14 mouse cellular contexts compared by ENCODE assay signal in the genomic region with DNA sequence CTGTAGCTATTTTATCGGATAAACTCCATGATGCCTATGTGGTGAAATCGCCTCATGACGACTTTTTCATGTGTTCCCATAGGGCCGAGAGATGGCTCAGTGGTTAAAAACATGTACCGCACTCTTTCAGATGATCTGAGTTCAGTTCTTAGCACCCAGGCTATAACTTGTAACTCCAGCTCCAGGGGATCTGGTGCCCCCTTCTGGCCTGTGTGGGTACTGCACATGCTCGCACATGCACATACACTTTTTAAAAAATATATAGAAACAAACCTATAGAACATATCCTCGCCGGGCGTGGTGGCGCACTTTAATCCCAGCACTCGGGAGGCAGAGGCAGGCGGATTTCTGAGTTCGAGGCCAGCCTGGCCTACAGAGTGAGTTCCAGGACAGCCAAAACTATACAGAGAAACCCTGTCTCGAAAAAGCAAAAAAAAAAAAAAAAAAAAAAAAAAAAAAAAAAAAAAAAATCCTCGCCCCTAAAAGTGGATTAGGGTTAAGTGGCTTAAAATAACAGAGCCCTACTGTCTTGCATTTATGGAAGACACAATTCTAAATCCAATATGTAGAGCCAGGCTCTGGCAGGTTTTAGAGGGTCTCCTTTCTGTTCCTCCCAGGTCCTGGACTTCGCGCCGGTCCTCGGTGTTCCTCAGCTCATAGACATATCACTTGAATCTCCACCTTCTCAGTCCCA. TPM values are rescaled to one million over a fixed set of nuclear protein-coding genes. Genes with fewer than 3 reads are reported as not detected.
A peak's percentile ranks its signal among the peaks of the same experiment; 100 is the strongest.
DNase-seq lines count a peak whose midpoint lies in the region; ATAC-seq and TF ChIP-seq lines count a peak whose summit lies in the region.
"Had no signal": no experiment of that assay in that cellular context is flagged by ENCODE, and none has a peak within 500 bp of the region (broad histone marks: within the 10 kb centered on the region; RNA-seq: fewer than 3 reads in every experiment).

No protein-coding gene starts in this region.

- TF ChIP-seq EP300 in heart, adult 2 months (IDR thresholded peaks at IDR 0.05; ENCODE audit: insufficient read depth, low read depth, low read length) = no peak

- H3K36me3 ChIP-seq in heart, adult 2 months (ENCODE audit: control insufficient read depth, insufficient read depth, low read length) = no peaks in the 10 kb centered on the region
- H3K36me3 ChIP-seq in heart, embryonic 12.5 days = no peaks in the 10 kb centered on the region
- no peaks in the 10 kb centered on the region for H3K36me3 ChIP-seq in lung, embryonic 14.5 days (ENCODE audit: insufficient read depth)
- H3K36me3 ChIP-seq in hindbrain, embryonic 11.5 days (ENCODE audit: control insufficient read depth, insufficient read depth, low read length) = no peaks in the 10 kb centered on the region
- H3K36me3 ChIP-seq: neural tube, embryonic 12.5 days; stomach, embryonic 15.5 days had no signal

- TF ChIP-seq POLR2A in heart, adult 2 months (IDR thresholded peaks at IDR 0.05; ENCODE audit: insufficient read depth, low read depth, low read length) = no peak

- H3K27me3 ChIP-seq in heart, adult 2 months (ENCODE audit: control insufficient read depth, insufficient read depth, low read length) = no peaks in the 10 kb centered on the region
- no peaks in the 10 kb centered on the region for H3K27me3 ChIP-seq in heart, embryonic 12.5 days (replicated peaks)
- no peaks in the 10 kb centered on the region for H3K27me3 ChIP-seq in lung, embryonic 14.5 days (ENCODE audit: insufficient read depth, low read length)
- H3K27me3 ChIP-seq in hindbrain, embryonic 11.5 days (ENCODE audit: control insufficient read depth, insufficient read depth, low read length) = no peaks in the 10 kb centered on the region
- H3K27me3 ChIP-seq: neural tube, embryonic 12.5 days; stomach, embryonic 15.5 days had no signal

- no peak for DNase-seq in heart, adult 2 months
- no peak for DNase-seq in lung, embryonic 14.5 days
- DNase-seq in lung, postnatal 10 days = no peak
- DNase-seq in ZHBTc4 (ENCODE audit: low read depth, low spot score) = peak; percentile 57
- DNase-seq in thymus, postnatal 0 days (ENCODE audit: low spot score) = peak; percentile 14
- no peak for DNase-seq in hindbrain, embryonic 11.5 days (ENCODE audit: low spot score)
- no peak for DNase-seq in cerebellum, adult 11 months

- ATAC-seq in heart, embryonic 12.5 days (ENCODE audit: insufficient number of reproducible peaks, low FRiP score) = no peak
- ATAC-seq in lung, embryonic 14.5 days (ENCODE audit: insufficient read depth) = no peak
- no peak for ATAC-seq in hindbrain, embryonic 11.5 days (ENCODE audit: low FRiP score)

- intact Hi-C loops in heart, adult 2 months (cut with DNase I) = no loop called here

- 90% methylated on average over 19 of the region's 19 CpGs for WGBS in heart, adult 2 months
- 89% methylated on average over 19 of the region's 19 CpGs for WGBS in heart, embryonic 12.5 days
- 88% methylated on average over 19 of the region's 19 CpGs for WGBS in lung, embryonic 14.5 days
- 91% methylated on average over 19 of the region's 19 CpGs for WGBS in hindbrain, embryonic 11.5 days

- no peak overlapping the region for H3K27ac ChIP-seq in heart, adult 2 months
- H3K27ac ChIP-seq in heart, embryonic 12.5 days (ENCODE audit: poor library complexity, severe bottlenecking) = no peak overlapping the region
- H3K27ac ChIP-seq in lung, embryonic 14.5 days (ENCODE audit: low read depth) = no peak overlapping the region
- H3K27ac ChIP-seq in hindbrain, embryonic 11.5 days (ENCODE audit: low read depth, low read length) = no peak overlapping the region
- H3K27ac ChIP-seq: neural tube, embryonic 12.5 days; stomach, embryonic 15.5 days had no signal

- peak; percentile 62 for TF ChIP-seq CTCF in heart, adult 2 months (IDR thresholded peaks at IDR 0.05)
- TF ChIP-seq CTCF in lung, embryonic 14.5 days (IDR thresholded peaks at IDR 0.05; ENCODE audit: low read depth) = peak; percentile 55

- H3K9ac ChIP-seq in heart, adult 2 months (ENCODE audit: low read depth, low read length) = no peak overlapping the region
- H3K9ac ChIP-seq in heart, embryonic 12.5 days = no peak overlapping the region
- no peak overlapping the region for H3K9ac ChIP-seq in lung, embryonic 14.5 days
- no peak overlapping the region for H3K9ac ChIP-seq in hindbrain, embryonic 11.5 days (ENCODE audit: low read depth, low read length)
- H3K9ac ChIP-seq: neural tube, embryonic 12.5 days; stomach, embryonic 15.5 days had no signal

- H3K4me2 ChIP-seq in heart, embryonic 12.5 days = no peak overlapping the region
- H3K4me2 ChIP-seq in lung, embryonic 14.5 days = no peak overlapping the region
- H3K4me2 ChIP-seq in hindbrain, embryonic 11.5 days (replicated peaks; ENCODE audit: low read depth, low read length) = no peak overlapping the region
- H3K4me2 ChIP-seq: neural tube, embryonic 12.5 days; stomach, embryonic 15.5 days had no signal

- peaks cover 6% of the 10 kb centered on the region; the same call in 1 of the 2 replicates for H3K9me3 ChIP-seq in heart, embryonic 12.5 days (replicated peaks)
- H3K9me3 ChIP-seq in lung, embryonic 14.5 days (ENCODE audit: low read depth, low read length) = no peaks in the 10 kb centered on the region
- H3K9me3 ChIP-seq in hindbrain, embryonic 11.5 days (ENCODE audit: control insufficient read depth, low read length) = no peaks in the 10 kb centered on the region
- H3K9me3 ChIP-seq: neural tube, embryonic 12.5 days; stomach, embryonic 15.5 days had no signal

- H3K79me2 ChIP-seq in heart, adult 2 months (replicated peaks; ENCODE audit: control insufficient read depth, insufficient read depth, low read length) = no peaks in the 10 kb centered on the region

- H3K4me3 ChIP-seq in heart, adult 2 months = no peak overlapping the region
- no peak overlapping the region for H3K4me3 ChIP-seq in heart, embryonic 12.5 days
- no peak overlapping the region for H3K4me3 ChIP-seq in lung, embryonic 14.5 days (ENCODE audit: low read depth, low read length)
- no peak overlapping the region for H3K4me3 ChIP-seq in hindbrain, embryonic 11.5 days (ENCODE audit: low read depth, low read length)
- H3K4me3 ChIP-seq: neural tube, embryonic 12.5 days; stomach, embryonic 15.5 days had no signal

- H3K4me1 ChIP-seq in heart, adult 2 months (ENCODE audit: control insufficient read depth, insufficient read depth, low read length) = no peaks in the 10 kb centered on the region
- H3K4me1 ChIP-seq in heart, embryonic 12.5 days (replicated peaks) = no peaks in the 10 kb centered on the region
- no peaks in the 10 kb centered on the region for H3K4me1 ChIP-seq in lung, embryonic 14.5 days (ENCODE audit: insufficient read depth)
- no peaks in the 10 kb centered on the region for H3K4me1 ChIP-seq in hindbrain, embryonic 11.5 days (replicated peaks; ENCODE audit: control insufficient read depth, insufficient read depth, low read length)
- H3K4me1 ChIP-seq: neural tube, embryonic 12.5 days; stomach, embryonic 15.5 days had no signal

RNA-seq across cellular contexts. Expression of gene Bco1, which starts 13.5 kb away (rescaled TPM):
- total RNA-seq in heart, adult 2 months (2021) = not detected
- polyA plus RNA-seq in heart, adult 2 months (2012; rRNA removed) = 0.06 TPM in 1 of 2 replicates, not detected in the other
- polyA plus RNA-seq in heart, embryonic 12.5 days (2016; fragmentation: Nextera tagmentation; extraction: Ambion mirVana) = 0.08 and 0.34 TPM in 2 replicates
- 0.43 and 0.75 TPM in 2 replicates for polyA plus RNA-seq in lung, embryonic 14.5 days (2014; fragmentation: Nextera tagmentation; extraction: Ambion mirVana)
- 0.09 TPM in 1 of 2 replicates, not detected in the other for polyA plus RNA-seq in thymus, postnatal 0 days (2015; fragmentation: Nextera tagmentation; extraction: Ambion mirVana)
- 0.25 and 0.45 TPM in 2 replicates for polyA plus RNA-seq in hindbrain, embryonic 11.5 days (2014; fragmentation: Nextera tagmentation; extraction: Ambion mirVana)
- total RNA-seq: gastrocnemius, adult 8-10 months had no signal
- polyA plus RNA-seq: C2C12; heart, embryonic 16.5 days had no signal

RNA-seq across cellular contexts. Expression of gene Pkd1l2, which starts 26.9 kb away (rescaled TPM):
- total RNA-seq in heart, adult 2 months (2021) = not detected
- polyA plus RNA-seq in heart, adult 2 months (2012; rRNA removed) = 0.06 TPM in 1 of 2 replicates, not detected in the other
- polyA plus RNA-seq in heart, embryonic 12.5 days (2016; fragmentation: Nextera tagmentation; extraction: Ambion mirVana) = 0.11 TPM in 1 of 2 replicates, not detected in the other
- 0.18 TPM in 1 of 2 replicates, not detected in the other for polyA plus RNA-seq in lung, embryonic 14.5 days (2014; fragmentation: Nextera tagmentation; extraction: Ambion mirVana)
- polyA plus RNA-seq in thymus, postnatal 0 days (2015; fragmentation: Nextera tagmentation; extraction: Ambion mirVana) = 0.12 and 0.13 TPM in 2 replicates
- not detected in 2 replicates for polyA plus RNA-seq in hindbrain, embryonic 11.5 days (2014; fragmentation: Nextera tagmentation; extraction: Ambion mirVana)
- total RNA-seq: megakaryocyte-erythroid progenitor cell, adult 5-6 weeks had no signal
- polyA plus RNA-seq: C2C12; heart, embryonic 16.5 days had no signal

RNA-seq across cellular contexts. Expression of gene Gan, which starts 48.8 kb away (rescaled TPM):
- total RNA-seq in heart, adult 2 months (2021) = 1 to 10 TPM; 4.2 to 5.2 TPM
- polyA plus RNA-seq in heart, adult 2 months (2012; rRNA removed) = 1.7 and 2.6 TPM in 2 replicates
- 1.3 and 1.7 TPM in 2 replicates for polyA plus RNA-seq in heart, embryonic 12.5 days (2016; fragmentation: Nextera tagmentation; extraction: Ambion mirVana)
- polyA plus RNA-seq in lung, embryonic 14.5 days (2014; fragmentation: Nextera tagmentation; extraction: Ambion mirVana) = 3.3 and 3.4 TPM in 2 replicates
- polyA plus RNA-seq in thymus, postnatal 0 days (2015; fragmentation: Nextera tagmentation; extraction: Ambion mirVana) = 1.5 and 2.3 TPM in 2 replicates
- 2.9 and 3.2 TPM in 2 replicates for polyA plus RNA-seq in hindbrain, embryonic 11.5 days (2014; fragmentation: Nextera tagmentation; extraction: Ambion mirVana)

Comparison
In these comparisons a context has a peak if more than half of its experiments do, and no peak if none do; other contexts are left out.
1. DNase-seq: peak in ZHBTc4 (single experiment) and thymus, postnatal 0 days (single experiment); none in heart, adult 2 months (0 of 2), lung, embryonic 14.5 days (single experiment), lung, postnatal 10 days (single experiment), hindbrain, embryonic 11.5 days (single experiment) and cerebellum, adult 11 months (single experiment).